Mouse (Mus musculus): ENCODE results near the gene Anks1b.
A peak's percentile ranks its signal among the peaks of the same experiment; 100 is the strongest.

The Anks1b gene

DNA sequence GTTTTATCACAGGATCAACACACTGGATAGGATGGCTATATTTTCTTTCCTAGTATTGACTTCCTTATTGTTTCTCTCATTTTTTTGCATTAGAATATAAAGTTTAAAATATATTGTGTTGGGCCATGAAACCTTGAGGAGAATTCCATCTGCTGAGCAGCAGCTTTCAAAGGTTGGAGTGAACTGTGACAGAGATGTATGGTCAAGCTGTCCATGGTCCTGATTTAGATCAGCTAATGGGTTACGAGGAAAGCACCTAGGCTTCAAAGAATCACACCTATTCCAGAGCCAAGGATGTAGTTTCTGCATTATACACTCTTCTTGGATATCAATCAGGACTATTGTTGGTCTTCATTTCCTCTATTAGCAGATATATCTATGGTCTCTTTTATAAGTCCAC is 503.3 kb downstream of the Anks1b start:
- DNase-seq (ENCODE audit: low spot score in 2 of 2), result no peak

DNA sequence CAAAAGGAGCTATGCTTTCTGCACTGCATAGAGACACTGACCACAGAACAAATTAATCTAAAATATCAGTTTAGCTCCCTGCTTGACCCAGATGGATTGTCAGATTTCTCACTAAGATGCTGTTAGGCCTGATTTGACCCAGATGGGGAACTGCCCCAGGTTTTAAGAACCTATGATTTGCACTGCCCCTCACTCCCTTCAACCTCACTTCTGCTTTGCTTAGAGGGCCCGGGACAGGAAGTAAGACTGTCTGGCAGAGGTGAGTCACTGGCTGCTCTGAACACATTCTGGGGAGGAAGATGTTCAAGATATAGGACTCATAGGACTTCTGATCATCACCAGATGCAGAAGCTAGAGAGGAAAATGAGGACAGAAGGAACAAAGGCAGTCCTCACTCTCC is 506.8 kb downstream of the Anks1b start:
- DNase-seq (ENCODE audit: low spot score in 2 of 2), result no peak

DNA sequence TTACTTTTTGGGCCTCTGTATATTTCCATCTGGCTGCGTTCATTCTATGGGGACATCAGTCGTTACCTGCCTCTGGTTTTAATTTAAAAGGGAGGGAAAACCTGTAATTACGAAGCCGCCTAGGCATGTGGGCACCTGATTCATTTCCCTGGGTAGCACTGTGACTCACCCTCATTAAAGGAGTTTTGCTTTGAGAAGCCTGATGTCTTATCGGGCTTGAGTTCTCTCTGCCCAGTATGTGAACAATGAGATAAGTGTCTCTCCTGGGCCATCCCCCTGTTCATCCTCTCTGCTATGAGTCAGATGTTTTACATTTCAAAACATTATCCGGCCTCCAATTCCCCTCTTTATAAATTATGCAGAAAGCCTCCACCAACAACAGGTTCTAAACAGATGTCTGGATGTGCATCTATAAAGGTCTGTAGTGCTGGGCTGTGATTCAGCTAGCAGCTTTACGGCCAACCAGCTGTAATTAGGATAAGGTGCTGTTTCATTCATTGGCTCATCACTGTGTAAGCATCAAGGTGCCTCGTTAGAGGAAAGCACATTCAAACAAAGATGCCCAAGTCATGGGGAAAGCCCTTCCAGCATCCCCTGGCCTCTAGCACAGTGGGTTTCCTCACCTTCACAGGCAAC is 507.5 kb downstream of the Anks1b start:
- DNase-seq (ENCODE audit: low spot score in 2 of 2), result peak in 1 of 2 experiments; percentile 6

DNA sequence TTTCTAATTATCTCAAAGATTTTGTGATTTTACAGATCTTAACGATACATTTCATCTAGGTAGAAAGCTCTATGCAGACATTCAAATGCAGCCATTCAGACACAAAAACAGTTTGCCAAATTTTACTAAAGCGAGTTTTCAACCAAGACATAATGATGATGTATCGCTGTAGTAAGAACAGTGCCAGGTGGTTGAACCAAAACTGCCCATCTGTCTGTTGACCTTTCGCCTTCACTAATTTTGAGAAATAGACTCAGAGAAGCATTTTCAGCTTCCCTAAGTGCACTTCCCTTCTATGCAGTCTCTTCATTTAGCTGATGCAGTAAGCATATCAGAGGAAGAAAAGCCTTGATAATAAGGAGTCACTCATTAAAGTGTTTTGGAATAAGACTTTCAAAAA is 527.1 kb downstream of the Anks1b start:
- DNase-seq (ENCODE audit: low spot score in 2 of 2), result no peak

DNA sequence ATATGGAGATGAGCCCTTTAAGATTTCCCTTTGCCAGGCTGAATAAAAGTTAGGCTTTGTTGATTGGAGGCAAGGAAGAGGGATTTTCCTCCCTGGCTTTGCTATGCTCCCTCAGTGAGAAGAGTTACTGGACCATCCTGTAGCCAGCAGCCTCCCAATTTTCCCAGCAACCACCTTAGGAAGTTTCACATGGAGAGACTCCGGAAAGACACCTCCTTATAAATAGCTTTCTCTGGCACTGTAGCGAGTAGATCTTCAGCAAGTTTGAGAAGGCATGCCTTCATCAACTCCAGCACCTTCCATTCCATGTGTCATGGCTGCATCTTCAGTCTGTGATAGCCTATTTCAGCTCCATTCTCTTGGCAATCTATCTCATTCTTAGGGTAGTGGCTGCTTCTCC is 535.2 kb downstream of the Anks1b start:
- no peak for DNase-seq (ENCODE audit: low spot score in 2 of 2)

DNA sequence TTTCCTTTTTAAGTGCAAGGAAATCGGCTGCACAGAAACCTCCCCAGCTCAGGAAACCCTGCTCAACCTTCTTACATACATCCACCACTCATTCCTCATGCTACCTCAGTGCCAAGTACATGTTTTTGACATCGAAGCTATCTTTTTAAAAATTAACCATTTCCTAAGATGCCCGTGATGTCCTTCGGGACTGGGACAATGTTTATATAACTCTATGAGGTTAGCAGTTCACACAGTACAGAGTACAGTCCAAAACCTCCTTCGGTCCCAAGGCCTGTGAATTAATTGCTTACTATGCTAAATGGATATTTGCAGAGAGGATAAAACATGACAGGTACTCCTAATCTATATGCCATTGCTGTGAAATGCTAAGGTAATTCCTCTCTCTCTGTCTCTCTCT is 558.2 kb downstream of the Anks1b start:
- DNase-seq (ENCODE audit: low spot score in 2 of 2), result no peak

DNA sequence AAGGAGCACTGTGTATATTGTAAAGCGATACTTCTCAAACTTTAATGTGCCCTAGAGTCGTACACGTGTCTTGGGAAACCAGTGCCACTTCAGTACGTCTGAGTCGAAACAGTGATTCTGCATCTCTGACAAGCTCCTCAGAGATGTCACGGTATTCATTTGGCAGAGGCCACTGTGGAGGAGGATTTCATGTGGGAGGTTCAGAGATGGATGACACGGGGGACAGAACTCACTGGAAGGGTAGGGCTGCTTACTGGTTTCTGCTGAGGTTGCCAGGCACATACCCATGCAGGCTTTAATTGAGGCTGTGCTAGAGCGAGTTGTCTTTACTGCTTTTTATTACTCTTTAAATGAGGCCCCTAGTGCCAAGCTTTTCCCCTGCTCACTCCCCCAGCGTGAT is 558.7 kb downstream of the Anks1b start:
- peak; percentile 53 to 70 for DNase-seq (ENCODE audit: low spot score in 2 of 2)

DNA sequence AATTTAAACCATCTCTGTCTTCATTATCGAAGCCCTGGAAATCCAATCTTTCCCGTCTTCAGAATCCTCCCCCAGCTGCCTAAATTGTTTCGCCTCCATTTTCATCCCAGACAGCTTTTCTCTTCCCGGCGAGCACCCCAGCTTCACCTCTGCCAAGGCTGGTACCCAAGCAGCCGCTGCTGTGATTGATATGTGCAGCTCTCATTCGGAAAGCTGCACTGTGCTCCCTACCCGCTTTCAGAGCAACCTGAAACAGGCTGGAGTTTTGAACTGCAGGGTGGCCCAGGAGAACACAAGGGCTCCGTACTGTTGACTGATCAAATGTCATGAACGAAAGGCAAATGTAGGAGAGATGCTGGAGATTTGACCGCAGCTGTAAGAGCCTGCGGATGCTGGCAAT is 559.2 kb downstream of the Anks1b start:
- DNase-seq (ENCODE audit: low spot score in 2 of 2), result no peak

DNA sequence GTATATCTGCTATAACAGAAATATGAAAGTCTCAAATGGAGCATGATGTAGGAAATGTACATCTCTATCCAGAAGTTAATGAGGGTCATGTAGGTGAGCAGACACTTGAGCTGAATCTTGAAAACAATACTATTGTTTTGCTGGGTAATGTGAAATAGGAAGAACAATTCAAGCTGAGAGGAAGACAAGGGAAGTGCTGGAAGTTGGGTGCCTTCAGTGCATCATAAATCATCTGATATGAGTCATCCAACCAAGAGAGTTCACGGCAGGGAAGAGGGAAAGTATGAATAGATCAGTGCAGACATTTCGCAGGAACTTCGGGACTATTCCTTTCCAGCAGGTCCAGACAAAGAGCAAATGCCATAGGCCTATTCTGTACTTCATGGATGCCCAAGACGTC is 567.7 kb downstream of the Anks1b start:
- DNase-seq (ENCODE audit: low spot score in 2 of 2), result no peak

DNA sequence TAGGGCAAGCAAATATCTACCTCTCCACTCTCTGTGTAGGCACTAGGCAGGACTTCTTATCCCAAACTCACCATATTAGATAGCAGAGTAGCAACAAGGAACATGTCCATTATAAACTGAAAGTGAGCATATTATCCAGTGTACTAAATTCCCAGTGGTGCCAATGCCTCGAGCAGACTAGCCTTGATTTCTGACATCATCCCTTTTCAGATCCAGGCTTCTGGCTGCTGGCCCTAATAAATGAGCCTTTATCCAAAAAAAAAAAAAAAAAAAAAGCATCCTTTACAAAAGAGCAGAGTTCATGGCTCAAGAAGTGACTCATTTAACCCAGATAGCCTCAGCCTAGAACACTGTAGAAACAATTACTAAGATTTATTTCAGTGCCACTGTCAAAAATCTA is 568.3 kb downstream of the Anks1b start:
- no peak for DNase-seq (ENCODE audit: low spot score in 2 of 2)

DNA sequence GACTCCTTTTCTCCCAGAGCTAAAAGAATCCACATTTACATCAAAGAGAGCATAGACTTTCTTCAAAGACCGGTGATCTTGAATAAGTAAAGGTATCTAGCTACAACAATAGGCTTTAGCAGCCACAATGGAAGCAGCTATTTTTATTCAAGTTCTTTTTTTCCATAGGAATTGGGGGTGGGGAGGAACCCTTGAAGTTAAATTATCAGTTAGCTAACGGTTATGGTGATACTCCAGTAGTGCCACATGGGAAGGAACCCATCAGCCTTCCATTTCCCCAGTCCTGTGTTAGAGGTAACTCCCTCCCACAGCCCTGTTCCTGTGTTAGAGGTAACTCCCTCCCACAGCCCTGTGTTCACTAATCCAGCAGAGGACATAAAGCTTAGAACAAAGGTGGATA is 591.6 kb downstream of the Anks1b start:
- DNase-seq (ENCODE audit: low spot score in 2 of 2), result no peak

DNA sequence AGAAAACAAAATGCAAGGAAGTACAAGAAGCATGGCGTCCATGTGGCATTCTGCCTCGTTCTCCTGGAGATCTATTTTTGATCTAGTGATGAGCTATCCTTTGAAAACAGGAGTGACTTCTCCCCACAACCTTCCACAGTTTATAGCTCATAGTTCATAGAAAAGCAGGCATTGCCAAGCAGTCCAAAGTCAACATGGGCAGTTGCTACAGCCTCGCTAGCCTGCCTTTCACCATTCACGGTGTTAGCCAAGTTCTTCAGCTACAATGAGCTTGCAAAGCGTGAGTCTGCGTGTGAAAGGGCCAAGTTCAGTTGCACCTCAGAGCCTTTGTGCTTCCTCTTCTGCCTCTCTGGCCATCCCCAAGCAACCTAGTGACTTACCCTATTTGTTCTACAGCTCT is 592.1 kb downstream of the Anks1b start:
- DNase-seq (ENCODE audit: low spot score in 2 of 2), result no peak

DNA sequence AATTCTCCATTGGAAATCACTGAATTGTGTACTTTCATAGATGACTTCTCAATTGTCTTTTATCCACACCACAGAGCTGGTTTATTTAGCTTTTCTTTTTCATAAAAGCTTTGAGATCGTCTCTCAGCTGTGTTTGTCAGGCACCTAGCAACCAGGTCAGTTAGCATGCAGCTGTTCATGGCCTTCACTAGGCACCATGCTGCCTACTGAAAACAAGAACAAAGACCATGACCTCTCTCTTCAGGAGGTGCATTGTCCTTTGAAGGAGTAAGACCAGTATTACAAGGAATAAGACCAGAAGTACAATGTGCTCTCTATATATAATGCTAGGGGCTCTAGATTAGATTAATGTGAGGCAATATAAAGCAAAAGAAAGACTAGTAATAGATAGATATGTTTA is 594.2 kb downstream of the Anks1b start:
- no peak for DNase-seq (ENCODE audit: low spot score in 2 of 2)

DNA sequence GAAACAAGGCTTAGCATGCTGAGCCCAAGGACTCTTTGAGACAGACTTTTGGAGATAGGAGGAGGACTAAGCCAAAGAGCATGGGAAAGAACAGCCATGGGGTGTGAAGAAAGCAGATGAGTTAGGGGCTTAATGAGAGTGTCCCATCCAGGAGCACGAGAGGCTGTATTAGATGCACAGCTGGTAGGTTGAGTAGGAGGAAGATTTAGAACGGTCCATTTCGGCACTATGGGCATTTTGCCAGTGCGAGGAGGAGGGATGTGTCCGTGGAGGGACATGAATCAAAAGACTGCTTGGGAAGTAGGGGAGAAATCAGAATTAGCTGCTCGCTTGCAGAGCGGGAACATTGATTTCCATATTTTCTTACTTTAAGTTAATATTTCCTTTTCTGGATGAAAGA is 620.1 kb downstream of the Anks1b start:
- DNase-seq (ENCODE audit: low spot score in 2 of 2), result peak; percentile 18 to 40

DNA sequence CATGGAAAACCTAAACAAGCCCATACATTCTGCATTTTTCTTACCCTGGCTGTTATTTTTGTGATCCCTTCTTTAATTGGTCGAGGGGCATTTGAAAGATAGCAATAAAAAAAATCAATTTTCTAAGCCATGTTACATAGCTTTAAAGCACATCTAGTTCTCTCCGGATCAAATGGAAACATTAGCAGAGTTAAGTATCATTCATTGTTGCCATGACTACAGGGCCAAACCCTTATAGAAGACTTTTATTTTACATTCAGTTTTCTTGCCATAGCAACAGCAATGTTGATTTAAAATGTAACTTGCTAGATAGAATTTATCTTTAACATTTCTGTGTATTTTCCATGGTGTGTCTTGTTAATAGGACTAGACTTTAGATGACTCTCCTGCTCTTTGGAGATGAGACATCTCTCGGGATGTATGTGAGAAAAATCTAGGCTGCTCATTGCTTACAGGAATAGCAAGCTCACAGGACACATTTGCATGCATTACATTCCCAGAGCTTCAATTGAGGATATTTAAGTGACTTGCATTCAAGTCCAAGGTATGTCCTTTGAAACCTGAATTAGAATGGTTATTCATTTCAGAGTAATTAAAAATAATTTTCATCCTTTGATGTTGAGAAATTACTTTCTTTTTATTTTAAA is 620.8 kb downstream of the Anks1b start:
- peak in 1 of 2 experiments; percentile 2 for DNase-seq (ENCODE audit: low spot score in 2 of 2)

DNA sequence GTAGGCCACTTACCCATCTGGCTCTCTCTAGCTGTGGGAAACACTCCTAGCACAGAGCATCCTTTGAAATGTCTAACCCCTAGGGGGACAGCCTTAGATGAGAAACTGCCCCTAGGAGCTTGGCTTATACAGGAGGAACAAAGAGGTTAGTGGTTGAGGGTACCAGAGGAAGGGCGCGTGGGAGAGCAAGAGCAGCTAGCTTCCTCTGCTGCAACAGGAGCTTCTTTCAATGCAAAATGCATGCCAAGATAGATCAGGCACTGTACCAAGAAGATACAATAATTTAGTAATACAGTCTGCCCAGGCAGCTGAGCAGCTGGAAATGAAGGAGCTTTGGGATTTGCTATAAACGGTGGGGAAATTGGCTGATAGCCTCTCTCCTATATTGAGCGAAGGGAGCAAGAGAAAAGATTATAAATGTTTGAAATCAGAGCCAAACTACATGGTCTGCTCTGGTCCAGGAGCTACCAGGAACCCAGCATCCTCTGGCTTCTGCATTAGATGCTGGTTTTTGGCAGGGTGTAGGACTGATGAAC is 621.7 kb downstream of the Anks1b start:
- peak; percentile 29 to 30 for DNase-seq (ENCODE audit: low spot score in 2 of 2)

DNA sequence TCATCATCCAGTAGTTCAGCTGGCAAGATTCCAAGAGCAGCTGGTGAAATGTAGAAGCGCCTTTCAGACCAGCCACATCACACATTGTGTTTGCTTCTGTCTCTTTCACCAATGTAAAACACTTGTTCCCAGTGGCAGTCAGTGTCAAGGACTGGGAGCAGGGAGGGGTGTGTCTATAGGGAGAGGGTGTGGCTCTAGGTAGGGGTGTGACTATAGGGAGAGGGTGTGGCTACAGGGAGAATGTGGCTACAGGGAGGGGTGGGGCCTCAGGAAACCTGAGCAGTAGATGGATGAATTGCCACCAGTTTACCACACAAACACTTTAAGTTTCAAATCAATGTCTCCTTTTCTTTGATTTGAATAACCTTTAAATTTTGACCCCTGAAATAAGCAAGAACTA is 634.3 kb downstream of the Anks1b start:
- DNase-seq (ENCODE audit: low spot score in 2 of 2), result no peak

DNA sequence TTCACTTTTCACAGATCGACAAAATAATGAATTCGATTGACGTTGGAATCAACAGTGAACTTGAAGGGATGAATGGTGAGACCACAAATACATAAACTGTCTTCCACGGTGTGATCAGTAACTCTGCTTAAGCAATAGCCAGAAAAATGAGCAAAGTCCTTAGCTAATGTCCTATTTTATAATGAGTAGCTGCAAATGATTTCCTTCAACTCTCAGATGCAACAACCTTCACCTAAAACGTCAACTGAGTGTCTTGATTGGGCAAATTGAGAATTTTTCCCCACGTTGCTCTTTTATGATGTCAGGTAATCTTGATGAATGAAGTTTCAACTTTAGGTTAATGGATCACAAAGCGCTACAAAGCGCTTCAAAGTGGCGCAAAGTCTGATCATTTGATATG is 639.5 kb downstream of the Anks1b start:
- DNase-seq (ENCODE audit: low spot score in 2 of 2), result no peak

DNA sequence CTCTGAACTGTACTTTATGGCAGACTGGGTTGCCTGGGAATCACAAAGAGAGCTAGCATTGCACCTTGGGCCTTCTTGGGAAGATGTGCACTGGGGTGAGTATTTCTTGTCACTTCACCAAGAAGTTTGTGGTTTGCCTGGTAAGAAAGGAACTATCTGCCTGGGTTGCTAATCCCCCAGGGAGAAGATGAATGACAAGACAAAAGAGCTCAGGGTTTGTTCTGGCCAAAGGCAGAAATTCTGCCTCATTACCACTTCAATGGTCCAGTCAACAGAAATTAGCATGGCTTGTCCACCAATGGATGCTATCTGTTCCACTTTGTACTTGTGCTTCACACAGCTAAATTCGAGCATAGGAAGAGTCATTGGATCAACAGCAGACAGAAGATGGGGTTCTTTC is 658.5 kb downstream of the Anks1b start:
- DNase-seq (ENCODE audit: low spot score in 2 of 2), result no peak

DNA sequence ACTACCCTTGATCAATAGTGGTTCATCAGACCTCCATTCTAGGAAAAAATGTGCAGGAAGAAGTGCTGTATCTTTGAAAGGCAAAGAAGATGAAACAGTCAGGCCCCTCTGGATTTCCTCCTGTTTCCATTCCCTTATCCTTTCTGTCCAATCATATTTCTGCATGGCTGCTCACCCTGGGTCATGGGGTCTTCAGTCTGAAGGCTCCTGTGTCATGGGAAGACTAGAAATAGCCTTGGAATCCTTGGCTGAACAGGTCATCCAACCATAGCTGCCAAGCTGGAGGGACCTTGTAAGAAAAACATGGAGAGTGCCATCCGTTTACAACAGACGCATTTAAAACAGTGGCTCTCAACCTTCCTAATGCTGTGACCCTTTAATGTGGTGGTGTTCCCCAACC is 662.1 kb downstream of the Anks1b start:
- DNase-seq (ENCODE audit: low spot score in 2 of 2), result no peak

DNA sequence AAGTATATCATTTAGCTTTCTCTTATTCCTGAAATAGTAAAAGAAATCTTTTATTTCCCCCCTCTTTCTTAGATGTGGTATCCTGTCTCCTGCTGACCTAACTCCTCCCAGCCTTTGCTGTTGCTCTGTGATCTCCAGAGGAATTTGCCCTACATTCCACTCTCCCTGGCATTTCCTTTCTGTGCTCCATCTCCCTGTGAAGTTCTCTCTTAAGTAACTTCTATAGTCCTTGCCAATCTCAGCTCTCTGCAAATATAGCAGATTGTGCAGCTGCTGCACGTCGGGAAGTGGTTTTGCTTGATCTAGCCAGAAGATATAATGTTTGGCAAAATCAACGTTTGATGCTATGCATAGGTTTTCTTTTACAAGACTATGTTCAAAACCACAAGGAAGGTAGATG is 673.3 kb downstream of the Anks1b start:
- peak; percentile 4 to 11 for DNase-seq (ENCODE audit: low spot score in 2 of 2)

DNA sequence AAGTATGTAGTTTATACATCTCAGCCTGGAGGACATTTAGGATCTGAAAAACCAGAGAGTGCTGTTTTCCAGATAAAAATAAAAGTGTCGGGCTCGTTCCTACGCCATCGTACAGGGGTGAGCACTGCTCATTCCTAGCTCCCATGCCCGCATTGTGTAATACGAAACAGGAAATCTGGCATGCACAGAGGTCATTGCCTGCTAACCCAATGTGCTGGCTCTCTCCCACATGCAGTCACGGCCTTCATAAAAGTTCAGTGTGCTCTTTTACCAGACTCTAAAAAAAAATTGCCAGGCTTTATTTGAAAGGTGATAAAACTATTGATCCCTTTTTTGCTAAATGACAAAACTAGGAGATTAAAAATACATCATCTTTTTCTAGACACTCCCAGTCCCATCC is 689.6 kb downstream of the Anks1b start:
- no peak for DNase-seq (ENCODE audit: low spot score in 2 of 2)

DNA sequence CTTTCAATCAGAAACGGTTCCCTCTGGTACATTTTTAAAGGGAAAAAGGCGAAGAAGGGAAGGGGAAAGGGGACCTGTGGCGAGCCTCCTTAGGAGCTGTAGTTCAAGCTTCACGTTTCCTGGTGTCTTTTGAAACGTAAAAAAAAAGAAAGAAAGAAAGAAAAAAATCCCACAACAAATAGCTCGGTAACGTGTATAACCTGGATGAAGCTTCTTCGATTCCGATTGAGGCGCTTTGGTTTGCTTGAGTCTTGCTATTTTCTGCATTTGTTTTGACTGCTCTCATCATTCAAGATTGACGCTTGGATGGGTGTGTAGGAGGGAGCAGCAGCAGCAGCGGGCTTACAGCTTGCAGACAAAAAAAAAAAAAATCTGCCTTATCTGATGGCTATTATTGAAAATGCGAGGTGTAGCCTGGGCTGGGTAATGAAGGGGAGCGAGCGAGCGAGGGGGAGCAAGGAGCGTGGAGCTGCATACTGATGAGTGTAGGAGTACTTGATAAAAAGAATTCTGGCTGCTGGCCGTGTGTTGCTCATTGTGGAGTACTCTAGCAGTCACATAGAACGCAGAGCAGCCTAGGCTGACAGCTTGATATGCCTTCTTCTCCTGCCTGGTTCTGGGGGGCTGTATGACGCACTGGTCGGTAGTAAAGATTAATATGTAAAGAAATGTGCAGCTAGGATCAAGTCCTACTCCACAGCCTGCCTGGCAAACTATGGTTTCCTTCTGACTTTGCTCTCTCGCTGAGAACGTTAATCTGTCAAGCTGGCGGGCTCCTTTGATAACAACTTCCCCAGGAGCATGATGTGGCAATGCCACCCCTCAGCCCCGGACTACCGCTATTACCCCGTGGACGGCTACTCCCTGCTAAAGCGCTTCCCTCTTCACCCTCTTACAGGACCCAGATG is 703.1 kb downstream of the Anks1b start:
- DNase-seq (ENCODE audit: low spot score in 2 of 2), result peak; percentile 72 to 83
